Mouse (Mus musculus) A20 (cell line): ENCODE measurements around the gene Pla2g5.
"Not testable (repeated sequence)": the region's sequence is repeated elsewhere in the genome, so short reads cannot be mapped to it uniquely, and the experiment has no call there.

Experiments
- DNase-seq: peaks from one replicate; pipeline ENCODE4 v3.0.0-alpha.2; 2011; ENCODE audit warnings: low read depth, low spot score

The Pla2g5 gene

DNA sequence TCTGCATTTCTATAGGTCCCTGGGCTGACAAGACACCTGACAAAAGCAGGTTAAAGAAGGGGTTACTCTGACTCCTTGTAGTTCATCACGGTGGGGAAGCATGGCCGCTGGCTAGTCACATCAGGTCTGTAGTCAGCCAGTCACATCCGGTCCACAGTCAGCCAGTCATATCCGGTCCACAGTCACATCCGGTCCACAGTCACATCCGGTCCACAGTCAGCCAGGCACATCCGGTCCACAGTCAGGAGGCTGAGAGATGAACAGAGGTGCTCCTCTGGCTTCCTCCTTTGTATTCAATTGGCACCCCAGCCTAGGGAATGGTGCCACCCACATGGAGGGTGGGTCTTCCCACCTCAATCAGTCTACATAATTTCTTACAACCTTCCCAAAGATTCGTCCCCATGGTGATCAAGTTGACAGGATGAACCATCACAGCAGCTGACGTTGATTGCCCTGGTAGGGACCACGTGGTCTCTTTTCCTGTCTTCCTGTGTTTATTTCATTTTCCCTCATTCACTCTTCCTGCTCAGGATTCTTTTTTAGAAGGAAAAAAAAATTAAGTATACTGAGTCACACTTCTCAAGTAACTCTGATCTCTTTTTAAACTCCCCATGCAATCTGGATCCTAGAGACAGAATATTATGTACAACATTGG lies at the start of gene Pla2g5:
TSS of gene Pla2g5 (minus strand) at position 139 of the 655 bp plus-strand sequence.
- DNase-seq, result peak; percentile 41

- no peak for DNase-seq
These were observed 42.5 kb upstream of the Pla2g5 start for GRCm38 (mm10) chr4:138905624-138906337.

DNA sequence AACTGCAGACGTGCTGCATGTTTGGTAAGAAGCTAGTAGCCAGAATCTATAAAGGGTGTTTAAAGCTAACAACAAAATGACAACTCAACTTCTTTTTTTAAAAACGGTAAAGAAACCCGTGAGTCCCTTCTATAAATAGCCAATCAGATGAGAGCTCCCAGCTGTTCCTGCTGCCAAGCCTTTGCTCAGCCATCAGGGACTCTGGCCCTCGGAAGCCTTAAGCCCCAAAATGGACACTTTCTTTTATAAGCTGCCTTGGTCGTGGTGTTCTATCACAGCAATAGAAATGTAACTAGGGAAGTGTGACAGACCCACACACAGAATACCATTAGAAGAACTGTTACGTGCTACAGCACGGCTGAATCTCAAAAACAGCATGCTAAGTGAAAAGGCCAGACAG lies 36.1 kb upstream of the Pla2g5 start:
- no peak for DNase-seq

- DNase-seq, result not testable (repeated sequence)
These were observed 30.5 kb upstream of the Pla2g5 start for GRCm38 (mm10) chr4:138893789-138894188.

DNA sequence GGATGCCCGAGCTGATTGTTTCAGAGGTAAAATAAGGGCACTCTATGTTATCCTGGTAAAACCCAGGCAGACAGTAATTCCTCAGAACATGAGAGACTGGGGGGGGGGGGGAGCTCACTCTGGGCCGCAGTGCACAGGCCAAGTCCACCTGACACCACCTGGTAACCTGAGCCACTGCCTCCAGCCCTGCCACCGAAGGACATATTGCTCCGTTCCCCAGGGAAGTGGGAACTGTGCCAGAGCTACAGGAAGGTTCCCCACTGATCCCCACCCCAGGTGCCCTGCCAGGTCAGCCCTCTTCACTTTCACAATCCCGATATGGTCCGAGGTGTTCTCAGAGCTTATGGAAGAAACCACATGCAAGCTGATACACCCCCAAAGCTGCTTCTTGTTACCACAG lies 29.4 kb upstream of the Pla2g5 start:
- DNase-seq, result no peak

DNA sequence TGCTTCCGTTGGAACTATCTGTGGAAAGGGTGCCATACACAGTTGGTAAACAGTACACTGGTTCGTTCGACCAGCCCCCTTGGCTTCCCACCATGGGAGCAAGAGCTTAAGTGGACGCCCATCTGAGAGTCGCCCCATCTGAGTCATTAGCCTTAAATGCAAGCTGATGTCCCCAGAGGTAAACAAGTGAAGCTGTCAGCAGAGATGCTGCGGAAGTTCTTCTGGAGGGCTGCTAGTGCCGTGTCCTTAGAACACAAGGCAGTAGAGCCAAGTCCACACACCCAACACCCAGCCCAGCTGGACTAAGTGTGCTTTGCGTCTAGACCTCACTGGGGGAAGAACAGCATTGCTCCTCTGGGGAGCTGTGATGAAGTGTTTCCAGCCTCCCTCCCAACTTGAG lies 26.4 kb upstream of the Pla2g5 start:
- DNase-seq, result no peak

DNA sequence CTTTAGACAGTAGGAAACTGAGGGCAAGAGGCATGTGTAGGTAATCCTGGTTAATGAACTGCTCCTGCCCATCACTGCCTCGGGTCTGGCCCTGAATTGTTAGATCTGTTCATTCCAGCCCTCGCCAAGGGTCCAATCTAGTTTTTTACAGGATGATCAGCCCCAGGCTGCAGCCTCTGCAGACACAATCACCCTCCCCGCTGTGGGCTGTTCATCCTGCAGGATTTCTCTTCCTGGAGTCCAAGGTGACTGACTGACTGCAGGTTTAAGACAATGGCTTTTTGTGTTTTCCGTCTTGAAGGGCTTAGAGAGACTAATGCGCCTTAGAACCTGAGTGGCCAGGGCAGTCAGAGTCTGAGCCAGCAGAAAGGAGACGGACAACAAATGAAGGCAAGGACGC lies 25.9 kb upstream of the Pla2g5 start:
- no peak for DNase-seq

GRCm38 (mm10) chr4:138884261-138884660 lies 21.0 kb upstream of the Pla2g5 start:
- peak; percentile 92 for DNase-seq

- DNase-seq, result no peak
These were observed 18.9 kb upstream of the Pla2g5 start for GRCm38 (mm10) chr4:138882179-138882578.

DNA sequence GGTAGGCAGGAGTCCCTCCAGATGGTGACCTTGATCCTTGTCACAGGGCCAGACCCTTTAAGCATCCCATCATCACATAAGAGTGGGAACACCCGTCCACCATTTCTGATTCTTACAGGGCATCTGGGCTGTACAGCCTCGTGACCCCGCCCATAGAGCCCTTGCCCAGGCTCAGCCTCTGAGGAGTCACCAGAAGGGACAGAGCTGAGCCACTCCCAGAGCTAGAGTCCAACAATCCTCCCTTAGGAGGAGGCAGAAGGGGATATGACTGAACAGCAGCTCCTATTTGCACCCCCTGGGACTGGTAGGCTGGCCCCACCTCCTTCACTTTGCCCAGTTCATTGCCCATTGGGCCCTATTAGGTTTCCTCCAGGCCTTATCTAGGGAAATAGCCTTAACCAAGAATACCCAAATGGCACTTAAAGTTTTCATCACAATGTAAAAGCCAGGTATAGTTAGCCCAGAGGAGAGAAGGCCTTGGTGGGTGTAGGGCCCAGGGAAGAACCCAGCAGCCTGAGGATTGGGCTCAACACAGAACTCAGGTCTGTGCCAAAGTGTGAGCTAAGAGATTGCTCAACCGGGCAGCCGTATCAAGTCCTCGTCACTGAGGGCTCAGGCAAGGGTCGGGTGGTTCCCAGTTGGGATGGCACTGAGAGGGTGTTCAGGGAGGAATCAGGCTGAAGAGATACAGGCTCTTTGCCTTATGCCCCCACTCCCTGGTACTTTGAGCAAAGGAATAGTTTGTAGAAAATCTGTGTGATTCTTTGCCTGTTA lies 17.7 kb upstream of the Pla2g5 start:
- no peak for DNase-seq

GRCm38 (mm10) chr4:138879808-138880207 lies 16.5 kb upstream of the Pla2g5 start:
- DNase-seq, result no peak

DNA sequence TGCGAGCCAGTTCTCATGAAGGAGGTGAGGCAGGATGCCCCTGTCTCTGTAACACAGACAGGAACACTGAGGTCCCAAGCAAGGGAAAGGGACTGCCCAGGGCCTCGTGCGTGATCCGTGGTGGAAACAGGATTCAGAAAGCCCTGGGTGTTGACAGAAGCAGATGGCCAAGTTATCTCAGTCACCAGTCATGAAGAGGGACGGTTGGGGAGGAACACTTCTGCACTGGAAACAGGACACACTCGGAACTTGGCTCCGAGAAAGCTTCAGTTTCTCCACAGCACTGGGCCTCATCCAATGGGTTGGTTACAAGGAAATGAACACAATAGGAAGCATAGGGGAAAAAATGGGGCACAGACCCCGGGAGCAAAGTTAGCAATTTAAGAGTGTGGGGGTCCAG lies 15.5 kb upstream of the Pla2g5 start:
- no peak for DNase-seq

GRCm38 (mm10) chr4:138877731-138878130 lies 14.4 kb upstream of the Pla2g5 start, which contains the start of gene Pla2g2e:
Gene Pla2g2e, plus strand, starts transcription at chr4:138877942.
- no peak for DNase-seq

- DNase-seq, result no peak
These were observed 12.7 kb upstream of the Pla2g5 start for GRCm38 (mm10) chr4:138875986-138876385.

GRCm38 (mm10) chr4:138875275-138875674 lies 12.0 kb upstream of the Pla2g5 start:
- DNase-seq, result not testable (repeated sequence)

DNA sequence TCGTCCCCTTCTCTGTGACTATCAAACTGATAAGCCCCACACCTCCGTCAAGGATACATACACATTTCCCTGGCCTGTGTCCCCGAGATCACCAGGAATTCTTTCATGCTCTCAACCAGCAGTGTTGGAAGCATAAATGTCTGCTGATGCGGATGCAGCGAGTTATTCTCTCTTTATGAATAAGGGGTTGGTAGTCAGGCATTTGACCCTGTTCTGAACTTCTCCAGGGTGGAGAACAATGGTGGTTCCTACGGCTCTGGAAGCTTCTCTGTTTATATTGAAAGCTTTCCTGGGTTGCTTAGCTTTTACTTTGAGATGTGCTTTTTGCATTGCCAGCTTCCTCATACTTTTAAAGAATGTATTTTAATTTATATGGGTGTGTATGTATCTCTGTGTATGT lies 10.6 kb upstream of the Pla2g5 start, which contains the start of gene Gm13030:
TSS of gene Gm13030 (minus strand) at position 101 of the 400 bp plus-strand sequence.
- no peak for DNase-seq

DNA sequence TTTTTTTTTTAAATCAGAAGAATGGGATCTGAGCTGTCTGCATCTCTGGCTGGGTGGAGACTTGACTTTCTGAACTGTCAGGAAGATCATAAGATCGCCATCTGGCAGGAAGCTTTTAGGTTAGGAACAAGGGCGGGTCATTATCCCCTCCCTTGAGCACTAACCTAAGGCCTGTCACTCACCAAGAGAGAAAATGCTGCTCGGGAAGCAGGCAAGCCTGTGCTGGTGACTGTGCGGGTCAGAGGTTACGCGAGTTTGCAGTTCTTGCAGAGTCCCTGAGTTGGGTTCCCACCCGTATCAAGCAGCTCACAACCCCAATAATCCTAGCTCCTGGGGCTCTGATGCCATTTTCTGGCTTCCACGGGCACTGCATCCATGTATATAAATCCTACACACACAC lies 5.4 kb upstream of the Pla2g5 start:
- no peak for DNase-seq

DNA sequence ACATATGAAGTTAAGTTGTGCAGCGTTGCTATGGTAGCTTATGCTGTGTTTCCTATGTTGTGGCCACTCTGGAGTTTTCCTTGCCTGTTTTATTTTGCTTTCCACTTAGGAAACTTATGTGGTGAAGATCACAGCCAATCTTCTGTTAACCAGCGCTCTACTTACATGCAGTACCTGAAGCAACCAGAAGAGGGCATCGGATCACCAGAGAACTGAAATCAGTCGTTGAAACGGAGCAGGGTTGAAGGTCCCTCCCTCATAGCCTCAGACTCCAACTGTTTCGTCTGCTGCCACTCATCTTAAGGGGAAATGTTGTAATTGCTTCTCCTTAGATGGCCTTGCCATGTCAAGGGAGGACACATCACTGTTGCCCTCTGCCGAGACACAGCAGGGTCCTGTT lies 3.1 kb upstream of the Pla2g5 start:
- peak; percentile 79 for DNase-seq

DNA sequence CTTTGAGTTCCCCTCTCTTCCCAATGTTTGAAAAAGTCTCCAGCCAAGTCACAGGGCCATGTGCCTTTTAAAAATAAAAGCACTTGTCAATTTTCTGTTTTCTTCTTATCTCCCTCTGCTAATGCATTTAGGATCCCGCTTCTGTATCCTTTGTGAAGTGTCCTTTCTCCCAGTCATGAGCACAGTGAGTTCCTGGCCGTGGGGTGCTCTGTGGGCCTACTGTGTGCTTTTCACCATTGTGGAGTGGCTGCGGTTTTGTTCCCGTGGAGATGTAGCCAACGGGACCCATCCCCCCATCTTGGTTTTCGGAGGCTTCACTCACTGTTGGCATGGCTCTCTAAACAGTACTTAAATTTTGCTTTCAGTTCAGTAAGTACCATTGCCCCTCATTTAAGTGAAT lies 2.7 kb upstream of the Pla2g5 start:
- no peak for DNase-seq

GRCm38 (mm10) chr4:138865092-138865491 lies 1.8 kb upstream of the Pla2g5 start:
- no peak for DNase-seq

DNA sequence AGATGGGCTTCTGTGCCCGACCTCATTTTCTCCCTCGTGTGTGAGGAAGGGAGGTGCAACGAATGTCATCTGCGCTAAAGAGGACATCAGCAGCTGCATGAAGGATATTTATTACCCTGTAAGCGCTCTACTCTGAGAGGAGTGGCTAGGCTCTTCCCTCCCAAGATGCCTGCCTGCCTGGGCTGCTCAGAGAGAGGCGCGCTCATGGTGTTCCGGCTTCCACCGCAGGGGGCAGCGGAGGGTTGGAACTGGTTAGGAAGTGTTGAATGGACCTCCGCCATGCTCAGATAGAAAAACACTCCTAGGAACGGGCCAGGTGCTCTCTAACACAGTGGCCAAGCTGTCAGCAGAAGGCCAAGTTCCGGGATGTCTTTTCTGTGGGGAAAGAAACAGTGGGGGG lies 3.6 kb downstream of the Pla2g5 start:
- no peak for DNase-seq

GRCm38 (mm10) chr4:138859245-138859644 lies 4.0 kb downstream of the Pla2g5 start:
- peak; percentile 18 for DNase-seq
